Mouse (Mus musculus): ENCODE data around the gene Rgl1.

DNA sequence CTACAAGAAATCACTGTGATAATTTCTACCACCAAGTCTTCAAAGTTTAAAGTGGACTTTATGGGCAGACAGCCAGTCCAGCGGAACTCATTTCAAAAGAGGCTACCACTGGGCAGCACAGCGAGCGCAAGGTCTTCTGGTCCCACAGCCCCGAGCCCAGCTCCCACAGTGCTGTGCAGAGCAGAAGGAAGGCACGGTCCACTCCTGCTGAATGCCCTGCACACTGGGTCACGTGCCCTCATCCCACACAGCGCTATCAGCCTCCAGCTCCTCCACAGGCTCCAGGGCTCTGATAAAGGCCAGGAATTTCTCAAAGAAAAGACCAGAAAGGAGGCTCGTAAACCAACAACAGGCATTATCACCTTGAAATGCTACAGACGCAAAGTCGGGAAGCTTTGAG lies 156.6 kb downstream of the Rgl1 start:
- no peak; the same call in 1 of the 2 replicates for TF ChIP-seq POLR2A (IDR thresholded peaks at IDR 0.05; ENCODE audit: control insufficient read depth, low read depth, low read length)
- no peak for TF ChIP-seq CTCF (IDR thresholded peaks at IDR 0.05; ENCODE audit: control insufficient read depth, insufficient read depth, insufficient replicate concordance, low read depth, low read length)
